Mouse (Mus musculus): Measurements from ENCODE around the gene Gtf2h5. TPM values are rescaled to one million over a fixed set of nuclear protein-coding genes. Genes with fewer than 3 reads are reported as not detected.

Gtf2h5 gene
- total RNA-seq (2023): 10 to 100 TPM; 58.2 to 62.2 TPM

GRCm38 (mm10) chr17:6079287-6080122, at the start of gene Gtf2h5, which contains the start of gene Serac1:
Gtf2h5 (plus strand) TSS chr17:6079786.
Serac1 (minus strand) TSS chr17:6079741.

DNA sequence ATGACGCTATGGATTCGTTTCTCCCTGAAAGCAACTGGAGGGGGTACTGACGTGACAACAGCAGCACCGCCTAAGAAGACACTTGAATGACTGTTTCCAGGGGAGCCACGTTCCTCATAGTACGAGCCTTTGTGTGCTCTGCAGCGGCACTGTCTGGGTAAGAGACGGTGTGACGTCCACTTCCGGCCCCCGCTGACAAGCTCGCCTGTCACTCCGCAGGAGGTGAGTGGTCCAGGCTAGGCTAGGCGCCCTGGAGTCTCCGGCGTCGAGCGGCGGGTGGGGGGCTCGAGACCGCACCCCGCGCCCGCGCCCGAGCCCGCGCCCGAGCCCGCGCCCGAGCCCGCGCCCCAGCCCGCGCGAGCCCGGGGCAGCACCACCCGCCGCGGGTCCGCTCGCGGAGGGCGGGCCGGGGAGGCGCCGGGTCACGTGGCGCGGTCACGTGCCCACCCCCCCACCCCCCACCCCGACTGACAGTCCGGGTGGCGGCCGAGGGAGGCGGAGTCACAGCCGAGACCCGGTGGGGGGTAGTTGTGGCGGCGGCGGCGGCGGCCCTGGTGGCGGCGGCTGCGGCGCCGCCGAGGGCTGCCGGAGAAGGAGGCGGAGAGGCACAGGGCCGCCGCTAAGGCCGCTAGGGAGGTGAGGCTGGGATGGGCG, 26.9 kb downstream of the Gtf2h5 start, which contains the start of gene Tulp4:
Gene Tulp4 (plus strand): TSS at position 77 of the 654 bp plus-strand sequence.

Other genes starting within 250 kb of the Gtf2h5 start
- 100 to 1,000 TPM; 124 to 125 TPM for gene Snx9, start 238.5 kb upstream of the Gtf2h5 start, total RNA-seq (2023)
- gene Synj2, start 138.5 kb upstream of the Gtf2h5 start, total RNA-seq (2023): 1 to 10 TPM; 3.6 to 5.8 TPM
- gene Serac1, start within 50 bp of the Gtf2h5 start, total RNA-seq (2023): 1 to 10 TPM; 6.6 to 9.1 TPM
- gene Tulp4, start 26.7 kb downstream of the Gtf2h5 start, total RNA-seq (2023): 10 to 100 TPM; 60.5 to 63.3 TPM
- 1 to 10 TPM; 3.1 to 3.2 TPM for gene Tmem181a, start 177.1 kb downstream of the Gtf2h5 start, total RNA-seq (2023)
- 10 to 100 TPM in 1 of 2 experiments, 1 to 10 TPM in 1; 7.3 to 10.3 TPM for gene Dynlt1a, start 237.7 kb downstream of the Gtf2h5 start, total RNA-seq (2023)

Data from B cell, adult 67 days (primary cell).